Mouse (Mus musculus) CH12.LX (cell line): ENCODE measurements around the gene Mrnip.

Experiments
- BHLHE40 ChIP-seq: IDR thresholded peaks from 2 replicates; pipeline ENCODE4 v1.6.1; 2011; ENCODE audit warnings: mild to moderate bottlenecking, low read depth, low read length, improper control_type of control experiment
- CTCF ChIP-seq, 2 experiments: IDR thresholded peaks in 1 of 2; conservative IDR thresholded peaks in 1 of 2; 2 replicates each; pipeline ENCODE4 v1.5.1; 2011 to 2012; ENCODE audit warnings: low read depth in 2 of 2, low read length in 2 of 2, improper control_type of control experiment in 1 of 2, inconsistent platforms in 1 of 2, mild to moderate bottlenecking in 1 of 2, moderate library complexity in 1 of 2
- E2F4 ChIP-seq: IDR thresholded peaks from 2 replicates; pipeline ENCODE4 v1.6.1; 2011; ENCODE audit warnings: low read depth, low read length, improper control_type of control experiment; ENCODE audit not compliant: insufficient replicate concordance
- ELF1 ChIP-seq: IDR thresholded peaks from 2 replicates; pipeline ENCODE4 v1.6.1; 2014; ENCODE audit warnings: low read depth, mild to moderate bottlenecking, inconsistent platforms, low read length, improper control_type of control experiment
- EP300 ChIP-seq: IDR thresholded peaks from 2 replicates; pipeline ENCODE4 v1.6.1; 2011; ENCODE audit warnings: low read length, improper control_type of control experiment
- ETS1 ChIP-seq: conservative IDR thresholded peaks from 2 replicates; pipeline ENCODE4 v1.6.1; 2012; ENCODE audit warnings: low read depth, mild to moderate bottlenecking, inconsistent platforms, low read length, improper control_type of control experiment, moderate library complexity
- POLR2A ChIP-seq: IDR thresholded peaks from 2 replicates; pipeline ENCODE4 v1.6.1; 2011; ENCODE audit warnings: low read depth, mild to moderate bottlenecking, improper control_type of control experiment, low read length

- no peak for TF ChIP-seq CTCF (conservative IDR thresholded peaks at IDR 0.05 in 1 of 2, IDR thresholded peaks at IDR 0.05 in 1 of 2; ENCODE audit: low read depth in 2 of 2, low read length in 2 of 2)
- no peak for TF ChIP-seq E2F4
- no peak for TF ChIP-seq EP300
- no peak for TF ChIP-seq POLR2A
- TF ChIP-seq ELF1 = no peak
- no peak for TF ChIP-seq BHLHE40
- TF ChIP-seq ETS1 = no peak
These were observed 26.2 kb upstream of the Mrnip start for GRCm38 (mm10) chr11:50147958-50148476.
